Mouse (Mus musculus) MEL (cell line): ENCODE data around the gene Gys1. TPM values are rescaled to one million over a fixed set of nuclear protein-coding genes. Genes with fewer than 3 reads are reported as not detected.

ENCODE experiments used
- DNase-seq: peaks from one replicate; pipeline ENCODE4 v3.0.0; 2011; ENCODE audit warnings: low read depth, low spot score
- H3K27ac ChIP-seq: 2 replicates; pipeline ENCODE4 v1.5.1; 2012; ENCODE audit warnings: low read depth, mild to moderate bottlenecking, control low read depth, low read length, moderate library complexity; ENCODE audit not compliant: control insufficient read depth
- H3K27me3 ChIP-seq, 2 experiments: fragments of 150-350 bp in 1 of 2; sonication (generic) in 1 of 2; 2 replicates each; pipeline ENCODE4 v1.6.1; 2012; ENCODE audit warnings: low read length in 2 of 2, mild to moderate bottlenecking in 2 of 2, improper control_type of control experiment in 1 of 2, moderate library complexity in 1 of 2; ENCODE audit not compliant: insufficient read depth in 2 of 2, control insufficient read depth in 1 of 2
- H3K36me3 ChIP-seq, 2 experiments: 2 replicates each; pipeline ENCODE4 v1.6.1; 2012 to 2014; ENCODE audit warnings: low read length in 2 of 2, improper control_type of control experiment in 1 of 2, inconsistent platforms in 1 of 2, mild to moderate bottlenecking in 1 of 2; ENCODE audit not compliant: insufficient read depth in 2 of 2, control insufficient read depth in 1 of 2
- H3K4me1 ChIP-seq, 2 experiments: fragments of 150-350 bp in 1 of 2; sonication (generic) in 1 of 2; 2 replicates each; pipeline ENCODE4 v1.6.1; 2012; ENCODE audit warnings: low read length in 2 of 2, improper control_type of control experiment in 1 of 2, mild to moderate bottlenecking in 1 of 2; ENCODE audit not compliant: insufficient read depth in 2 of 2, control insufficient read depth in 1 of 2
- H3K4me3 ChIP-seq, 2 experiments: fragments of 150-350 bp in 1 of 2; sonication (generic) in 1 of 2; 2 replicates each; pipeline ENCODE4 v1.5.1; 2012; ENCODE audit warnings: low read depth in 2 of 2, low read length in 2 of 2, mild to moderate bottlenecking in 2 of 2, moderate library complexity in 2 of 2, control low read depth in 1 of 2, improper control_type of control experiment in 1 of 2; ENCODE audit not compliant: control insufficient read depth in 1 of 2, insufficient read depth in 1 of 2
- H3K79me2 ChIP-seq: 2 replicates; pipeline ENCODE4 v1.6.1; 2012; ENCODE audit warnings: mild to moderate bottlenecking, low read length, moderate library complexity; ENCODE audit not compliant: control insufficient read depth, poor library complexity, insufficient read depth
- H3K9ac ChIP-seq: 2 replicates; pipeline ENCODE4 v1.6.1; 2012; ENCODE audit warnings: low read depth, mild to moderate bottlenecking, control low read depth, low read length, moderate library complexity; ENCODE audit not compliant: control insufficient read depth, poor library complexity, severe bottlenecking
- H3K9me3 ChIP-seq: fragments of 150-350 bp; sonication (generic); replicated peaks from 2 replicates; pipeline ENCODE4 v1.6.1; 2012; ENCODE audit warnings: mild to moderate bottlenecking, low read length, improper control_type of control experiment, moderate library complexity; ENCODE audit not compliant: insufficient read depth
- BHLHE40 ChIP-seq: IDR thresholded peaks from 2 replicates; pipeline ENCODE4 v1.6.1; 2012; ENCODE audit warnings: low read depth, mild to moderate bottlenecking, inconsistent platforms, low read length, improper control_type of control experiment, borderline replicate concordance
- CHD1 ChIP-seq: IDR thresholded peaks from 2 replicates; pipeline ENCODE4 v1.6.1; 2012; ENCODE audit warnings: low read depth, mild to moderate bottlenecking, inconsistent platforms, low read length, improper control_type of control experiment
- CHD2 ChIP-seq: IDR thresholded peaks from 2 replicates; pipeline ENCODE4 v1.6.1; 2011; ENCODE audit warnings: low read length, improper control_type of control experiment
- E2F4 ChIP-seq: IDR thresholded peaks from 2 replicates; pipeline ENCODE4 v1.6.1; 2011; ENCODE audit warnings: low read depth, low read length, improper control_type of control experiment, borderline replicate concordance
- EP300 ChIP-seq, 2 experiments: IDR thresholded peaks; 2 replicates each; pipeline ENCODE4 v1.6.1; 2011; ENCODE audit warnings: improper control_type of control experiment in 2 of 2, low read length in 2 of 2, low read depth in 1 of 2, mild to moderate bottlenecking in 1 of 2
- GABPA ChIP-seq: IDR thresholded peaks from 2 replicates; pipeline ENCODE4 v1.6.1; 2012; ENCODE audit warnings: low read depth, mild to moderate bottlenecking, inconsistent platforms, low read length, improper control_type of control experiment, moderate library complexity
- GATA1 ChIP-seq: IDR thresholded peaks from 2 replicates; pipeline ENCODE4 v1.6.1; 2011; ENCODE audit warnings: low read depth, low read length, improper control_type of control experiment
- JUND ChIP-seq: IDR thresholded peaks from 2 replicates; pipeline ENCODE4 v1.6.1; 2011; ENCODE audit warnings: low read depth, mild to moderate bottlenecking, improper control_type of control experiment, low read length
- KAT2A ChIP-seq: conservative IDR thresholded peaks from 2 replicates; pipeline ENCODE4 v1.6.1; 2012; ENCODE audit warnings: low read depth, low read length, improper control_type of control experiment, inconsistent platforms
- MAX ChIP-seq: IDR thresholded peaks from 2 replicates; pipeline ENCODE4 v1.6.1; 2011; ENCODE audit warnings: low read length, improper control_type of control experiment
- MAZ ChIP-seq: IDR thresholded peaks from 2 replicates; pipeline ENCODE4 v1.6.1; 2012; ENCODE audit warnings: low read depth, mild to moderate bottlenecking, inconsistent platforms, low read length, improper control_type of control experiment
- MYB ChIP-seq: IDR thresholded peaks from 2 replicates; pipeline ENCODE4 v1.6.1; 2011; ENCODE audit warnings: mild to moderate bottlenecking, low read depth, low read length, improper control_type of control experiment
- MYC ChIP-seq: IDR thresholded peaks from 2 replicates; pipeline ENCODE4 v1.6.1; 2011; ENCODE audit warnings: low read depth, mild to moderate bottlenecking, low read length, improper control_type of control experiment, moderate library complexity
- NRF1 ChIP-seq: IDR thresholded peaks from 2 replicates; pipeline ENCODE4 v1.6.1; 2014; ENCODE audit warnings: low read depth, mild to moderate bottlenecking, inconsistent platforms, low read length, improper control_type of control experiment, moderate library complexity; ENCODE audit not compliant: poor library complexity, insufficient read depth, severe bottlenecking
- POLR2A ChIP-seq, 2 experiments: IDR thresholded peaks; 2 replicates each; pipeline ENCODE4 v1.6.1; 2011 to 2012; ENCODE audit warnings: low read length in 2 of 2, mild to moderate bottlenecking in 2 of 2, control low read depth in 1 of 2, improper control_type of control experiment in 1 of 2, low read depth in 1 of 2, moderate library complexity in 1 of 2; ENCODE audit not compliant: control insufficient read depth in 1 of 2, insufficient read depth in 1 of 2, poor library complexity in 1 of 2
- POLR2AphosphoS2 ChIP-seq: IDR thresholded peaks from 2 replicates; pipeline ENCODE4 v1.6.1; 2011; ENCODE audit warnings: low read length, improper control_type of control experiment
- POLR2AphosphoS5 ChIP-seq: IDR thresholded peaks from 2 replicates; pipeline ENCODE4 v1.6.1; 2012; ENCODE audit warnings: low read depth, borderline replicate concordance, mild to moderate bottlenecking, inconsistent platforms, low read length, moderate library complexity, mixed read lengths
- RCOR1 ChIP-seq: IDR thresholded peaks from 2 replicates; pipeline ENCODE4 v1.6.1; 2012; ENCODE audit warnings: low read depth, mild to moderate bottlenecking, inconsistent platforms, low read length, improper control_type of control experiment
- SIN3A ChIP-seq: IDR thresholded peaks from 2 replicates; pipeline ENCODE4 v1.6.1; 2012; ENCODE audit warnings: low read length, improper control_type of control experiment, inconsistent platforms
- SMC3 ChIP-seq: IDR thresholded peaks from 2 replicates; pipeline ENCODE4 v1.6.1; 2011; ENCODE audit warnings: low read depth, low read length, improper control_type of control experiment
- TAL1 ChIP-seq: IDR thresholded peaks from 2 replicates; pipeline ENCODE4 v1.6.1; 2012; ENCODE audit warnings: mild to moderate bottlenecking, inconsistent platforms, low read length, moderate library complexity, mixed read lengths
- TBP ChIP-seq: IDR thresholded peaks from 2 replicates; pipeline ENCODE4 v1.8.0; 2011; ENCODE audit warnings: low read depth, low read length, improper control_type of control experiment
- TCF12 ChIP-seq: IDR thresholded peaks from 2 replicates; pipeline ENCODE4 v1.6.1; 2014; ENCODE audit warnings: low read depth, mild to moderate bottlenecking, inconsistent platforms, low read length, improper control_type of control experiment, moderate library complexity
- UBTF ChIP-seq: IDR thresholded peaks from 2 replicates; pipeline ENCODE4 v1.6.1; 2012; ENCODE audit warnings: low read depth, mild to moderate bottlenecking, inconsistent platforms, low read length, improper control_type of control experiment, moderate library complexity, borderline replicate concordance; ENCODE audit not compliant: insufficient read depth
- USF2 ChIP-seq, 2 experiments: IDR thresholded peaks; 2 replicates each; pipeline ENCODE4 v1.6.1; 2011 to 2012; ENCODE audit warnings: improper control_type of control experiment in 2 of 2, low read length in 2 of 2, borderline replicate concordance in 1 of 2, inconsistent platforms in 1 of 2, low read depth in 1 of 2, mild to moderate bottlenecking in 1 of 2; ENCODE audit not compliant: insufficient read depth in 1 of 2
- ZC3H11A ChIP-seq: IDR thresholded peaks from 2 replicates; pipeline ENCODE4 v1.6.1; 2012; ENCODE audit warnings: low read depth, mild to moderate bottlenecking, inconsistent platforms, low read length, improper control_type of control experiment
- ZKSCAN1 ChIP-seq: IDR thresholded peaks from 2 replicates; pipeline ENCODE4 v1.6.1; 2012; ENCODE audit warnings: low read depth, mild to moderate bottlenecking, inconsistent platforms, low read length, improper control_type of control experiment, moderate library complexity
- ZMIZ1 ChIP-seq: IDR thresholded peaks from 2 replicates; pipeline ENCODE4 v1.6.1; 2012; ENCODE audit warnings: low read depth, mild to moderate bottlenecking, inconsistent platforms, low read length, improper control_type of control experiment, moderate library complexity
- ZNF384 ChIP-seq: IDR thresholded peaks from 2 replicates; pipeline ENCODE4 v1.6.1; 2012; ENCODE audit warnings: low read depth, mild to moderate bottlenecking, inconsistent platforms, low read length, improper control_type of control experiment
- polyA plus RNA-seq, 2 experiments: library from polyadenylated mRNA; stranded (reverse) in 1 of 2; unstranded in 1 of 2; fragments of >175 nt in 1 of 2; fragments of >200 nt in 1 of 2; gene quantifications; 2 replicates each; pipeline versions ENCODE4 v1.2.1 to v1.2.4; 2012; ENCODE audit warnings: low replicate concordance in 2 of 2, low read depth in 1 of 2; ENCODE audit not compliant: insufficient read length in 2 of 2, insufficient read depth in 1 of 2, missing spikeins in 1 of 2
- total RNA-seq: library from RNA; depleted of rRNA; stranded (reverse); fragments of 300-350 nt; gene quantifications from 2 replicates; pipeline ENCODE4 v1.2.3, GENCODE M21; 2012

Gene Gys1
- total and polyA plus RNA-seq, 3 experiments = 12.8 to 46.9 TPM; not detected in 1

GRCm38 (mm10) chr7:45449974-45450373 is 15.3 kb downstream of the Gys1 start:
- Histone ChIP-seq H3K36me3 (peaks cover 0 to 3% of the 10 kb centered on the region in 2 experiments; a peak in 1 of 4 replicates), H3K4me3 (no peak overlapping the region), H3K4me1 (no peaks in the 10 kb centered on the region), H3K9me3 (no peaks in the 10 kb centered on the region), H3K9ac (no peak overlapping the region), H3K27ac (no peak overlapping the region), H3K27me3 (no peaks in the 10 kb centered on the region), H3K79me2 (no peaks in the 10 kb centered on the region)
- no peak for TF ChIP-seq E2F4
- no peak for TF ChIP-seq BHLHE40
- no peak for TF ChIP-seq TCF12
- no peak for TF ChIP-seq ZKSCAN1
- TF ChIP-seq KAT2A = no peak
- TF ChIP-seq UBTF = no peak
- no peak for TF ChIP-seq MYB
- TF ChIP-seq JUND = no peak
- no peak for TF ChIP-seq ZC3H11A
- no peak for TF ChIP-seq CHD2
- TF ChIP-seq CHD1 = no peak
- TF ChIP-seq SMC3 = no peak
- TF ChIP-seq GABPA = no peak
- TF ChIP-seq GATA1 = no peak
- TF ChIP-seq EP300 (IDR thresholded peaks at IDR 0.05; ENCODE audit: low read depth in 1 of 2, low read length in 2 of 2) = no peak
- no peak for TF ChIP-seq POLR2A (IDR thresholded peaks at IDR 0.05; ENCODE audit: control insufficient read depth in 1 of 2, insufficient read depth in 1 of 2, low read depth in 1 of 2, low read length in 2 of 2, poor library complexity in 1 of 2)
- no peak for DNase-seq

- Histone ChIP-seq H3K36me3 (peaks cover 0 to 3% of the 10 kb centered on the region in 2 experiments; a peak in 1 of 4 replicates), H3K27me3 (no peaks in the 10 kb centered on the region), H3K27ac (no peak overlapping the region), H3K79me2 (no peaks in the 10 kb centered on the region), H3K4me3 (no peak overlapping the region), H3K4me1 (0 out of 4 replicates have a peak, but pooled peaks cover 0 to under 1% of the 10 kb centered on the region in 2 experiments), H3K9me3 (no peaks in the 10 kb centered on the region), H3K9ac (no peak overlapping the region)
- peak; percentile 85 for DNase-seq
- TF ChIP-seq MYC (no peak), POLR2AphosphoS5 (no peak), MAX (no peak), MAZ (0 out of 2 replicates have a peak, but pooled peaks have one; percentile 50), CHD2 (no peak), ZNF384 (no peak), SIN3A (peak; percentile 30; the same call in 1 of the 2 replicates), GATA1 (no peak), TBP (no peak), POLR2A (IDR thresholded peaks at IDR 0.05; ENCODE audit: control insufficient read depth in 1 of 2, insufficient read depth in 1 of 2, low read depth in 1 of 2, low read length in 2 of 2, poor library complexity in 1 of 2) (no peak), E2F4 (no peak), ZC3H11A (peak; percentile 70), MYB (no peak), ZMIZ1 (no peak), SMC3 (peak; percentile 91), UBTF (no peak), ZKSCAN1 (no peak), RCOR1 (no peak), GABPA (no peak), KAT2A (no peak), TAL1 (no peak), NRF1 (no peak), USF2 (IDR thresholded peaks at IDR 0.05; ENCODE audit: borderline replicate concordance in 1 of 2, insufficient read depth in 1 of 2, low read depth in 1 of 2, low read length in 2 of 2) (no peak), POLR2AphosphoS2 (no peak)
Observed at GRCm38 (mm10) chr7:45451344-45451982, 16.8 kb downstream of the Gys1 start.
